Mouse (Mus musculus): ENCODE measurements around the gene Plscr4.

DNA sequence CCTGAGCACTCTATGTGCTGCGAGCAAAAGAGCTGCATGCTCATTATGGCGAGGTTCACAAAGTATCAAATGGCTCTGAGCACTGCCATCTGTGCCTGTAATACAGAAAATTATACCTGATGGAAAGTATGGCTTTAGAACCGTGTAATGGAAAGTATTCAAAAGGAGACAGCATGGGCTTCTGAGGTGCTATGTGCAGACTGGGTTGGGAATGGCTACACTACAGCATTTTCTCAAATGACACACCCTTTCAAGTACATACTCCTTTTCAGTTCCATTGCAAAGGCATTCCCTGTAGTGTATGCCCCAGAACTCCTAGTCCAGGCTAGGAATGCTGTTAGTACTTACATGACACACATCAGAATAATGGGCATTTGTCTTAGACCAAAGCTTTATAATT is 72.9 kb downstream of the Plscr4 start:
- TF ChIP-seq CTCF (IDR thresholded peaks at IDR 0.05; ENCODE audit: borderline replicate concordance, extremely low read depth, insufficient read depth, insufficient read length) (no peak), POLR2A (IDR thresholded peaks at IDR 0.05; ENCODE audit: borderline replicate concordance, extremely low read depth, insufficient read depth, insufficient read length, poor library complexity, severe bottlenecking) (no peak)
